ENCODE assay signal across 8 mouse cellular contexts in the genomic region with DNA sequence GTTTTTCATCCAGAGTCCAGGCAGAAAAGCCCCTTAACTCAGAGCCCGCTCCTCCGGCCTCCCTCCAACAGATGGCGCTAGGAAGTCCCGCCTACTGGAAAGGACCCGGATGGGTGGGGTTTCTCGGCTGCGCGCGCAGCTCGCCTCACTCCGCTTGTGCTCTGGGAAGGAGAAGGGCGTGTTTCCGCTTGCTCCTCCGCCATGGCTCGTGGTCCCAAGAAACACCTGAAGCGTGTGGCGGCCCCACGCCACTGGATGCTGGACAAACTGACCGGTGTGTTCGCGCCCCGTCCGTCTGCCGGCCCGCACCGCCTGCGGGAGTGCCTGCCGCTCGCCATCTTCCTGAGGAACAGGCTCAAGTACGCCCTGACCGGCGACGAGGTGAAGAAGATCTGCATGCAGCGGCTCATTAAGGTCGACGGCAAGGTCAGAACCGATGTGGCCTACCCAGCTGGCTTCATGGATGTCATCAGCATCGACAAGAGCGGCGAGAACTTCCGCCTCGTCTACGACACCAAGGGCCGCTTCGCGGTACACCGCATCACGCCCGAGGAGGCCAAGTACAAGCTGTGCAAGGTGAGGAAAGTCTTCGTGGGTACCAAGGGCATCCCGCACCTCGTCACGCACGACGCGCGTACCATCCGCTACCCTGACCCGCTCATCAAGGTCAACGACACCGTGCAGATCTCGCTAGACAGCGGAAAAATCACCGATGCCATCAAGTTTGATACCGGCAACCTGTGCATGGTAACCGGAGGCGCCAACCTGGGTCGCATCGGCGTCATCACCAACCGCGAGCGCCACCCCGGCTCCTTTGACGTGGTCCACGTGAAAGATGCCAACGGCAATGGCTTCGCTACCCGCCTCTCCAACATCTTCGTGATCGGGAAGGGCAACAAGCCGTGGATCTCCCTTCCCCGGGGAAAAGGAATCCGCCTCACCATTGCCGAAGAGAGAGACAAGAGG.
DNase-seq lines count a peak whose midpoint lies in the region; ATAC-seq and TF ChIP-seq lines count a peak whose summit lies in the region.

No protein-coding gene starts in this region.

- peak overlapping the region; percentile 63 for H3K9ac ChIP-seq in forebrain, embryonic 13.5 days

- H3K27me3 ChIP-seq in forebrain, embryonic 13.5 days, result no peaks in the 10 kb centered on the region
- H3K27me3 ChIP-seq in hindbrain, embryonic 10.5 days (ENCODE audit: insufficient read depth, poor library complexity, severe bottlenecking), result no peaks in the 10 kb centered on the region
- H3K27me3 ChIP-seq in spleen, adult 2 months (ENCODE audit: control insufficient read depth, insufficient read depth, low read length), result no peaks in the 10 kb centered on the region

- H3K9me3 ChIP-seq in forebrain, embryonic 13.5 days (replicated peaks), result peaks cover 8% of the 10 kb centered on the region
- peaks cover 14% of the 10 kb centered on the region for H3K9me3 ChIP-seq in hindbrain, embryonic 10.5 days

- no peak overlapping the region for H3K27ac ChIP-seq in forebrain, embryonic 13.5 days
- H3K27ac ChIP-seq in hindbrain, embryonic 10.5 days, result peak overlapping the region; percentile 87
- H3K27ac ChIP-seq in spleen, adult 2 months (ENCODE audit: insufficient read depth, low read length), result no peak overlapping the region

- TF ChIP-seq POLR2A in spleen, adult 2 months (IDR thresholded peaks at IDR 0.05; ENCODE audit: low read depth, low read length), result no peak

- H3K4me1 ChIP-seq in forebrain, embryonic 13.5 days, result peaks cover 4% of the 10 kb centered on the region; the same call in 1 of the 2 replicates
- H3K4me1 ChIP-seq in hindbrain, embryonic 10.5 days (replicated peaks), result peaks cover 10% of the 10 kb centered on the region
- H3K4me1 ChIP-seq in spleen, adult 2 months (ENCODE audit: control insufficient read depth, insufficient read depth, insufficient read length), result no peaks in the 10 kb centered on the region

- 0 out of 2 replicates have a peak, but pooled peaks cover 9% of the 10 kb centered on the region for H3K36me3 ChIP-seq in forebrain, embryonic 13.5 days (ENCODE audit: poor library complexity, severe bottlenecking)
- peaks cover 25% of the 10 kb centered on the region for H3K36me3 ChIP-seq in hindbrain, embryonic 10.5 days
- no peaks in the 10 kb centered on the region for H3K36me3 ChIP-seq in spleen, adult 2 months (ENCODE audit: control insufficient read depth, insufficient read depth, low read length)

- H3K4me3 ChIP-seq in forebrain, embryonic 13.5 days, result peak overlapping the region; percentile 43
- H3K4me3 ChIP-seq in hindbrain, embryonic 10.5 days, result peak overlapping the region; percentile 61
- peak overlapping the region; percentile 34; the same call in 1 of the 2 replicates for H3K4me3 ChIP-seq in spleen, adult 2 months (ENCODE audit: extremely low read depth, insufficient read depth, insufficient read length)

- WGBS in forebrain, embryonic 13.5 days, result 39% methylated on average over 85 of the region's 85 CpGs
- WGBS in hindbrain, embryonic 10.5 days, result 29% methylated on average over 85 of the region's 85 CpGs
- 80% methylated on average over 85 of the region's 85 CpGs for WGBS in spleen, adult 2 months

- peak overlapping the region; percentile 57 for H3K4me2 ChIP-seq in forebrain, embryonic 13.5 days

- ATAC-seq in forebrain, embryonic 13.5 days, result peak; percentile 79

- TF ChIP-seq CTCF in spleen, adult 2 months (IDR thresholded peaks at IDR 0.05; ENCODE audit: extremely low read depth, insufficient read depth, insufficient read length, insufficient replicate concordance), result no peak

- DNase-seq in adrenal gland, adult 18-20 months (ENCODE audit: low spot score in 2 of 2), result peak; percentile 17 to 40
- peak; percentile 28 for DNase-seq in cerebellum, adult 11-12 months
- peak; percentile 88 for DNase-seq in hindbrain, embryonic 10.5 days (ENCODE audit: low spot score)
- DNase-seq in layer of hippocampus, postnatal 10 days (ENCODE audit: low spot score in 2 of 2), result peak; percentile 46 to 75
- peak; percentile 79 to 82 for DNase-seq in lung, postnatal 4 days
- DNase-seq in spleen, adult 2 months (ENCODE audit: low read depth in 1 of 2, low spot score in 2 of 2), result peak; percentile 1 to 7
- DNase-seq in adipocyte (ENCODE audit: low spot score), result no peak
